Mouse (Mus musculus) MEL (cell line): ENCODE results near the gene Khnyn. TPM values are rescaled to one million over a fixed set of nuclear protein-coding genes. Genes with fewer than 3 reads are reported as not detected.

Experiments used
- DNase-seq: peaks from one replicate; pipeline ENCODE4 v3.0.0; 2011; ENCODE audit warnings: low read depth, low spot score
- H3K27ac ChIP-seq: 2 replicates; pipeline ENCODE4 v1.5.1; 2012; ENCODE audit warnings: low read depth, mild to moderate bottlenecking, control low read depth, low read length, moderate library complexity; ENCODE audit not compliant: control insufficient read depth
- H3K27me3 ChIP-seq, 2 experiments: fragments of 150-350 bp in 1 of 2; sonication (generic) in 1 of 2; 2 replicates each; pipeline ENCODE4 v1.6.1; 2012; ENCODE audit warnings: low read length in 2 of 2, mild to moderate bottlenecking in 2 of 2, improper control_type of control experiment in 1 of 2, moderate library complexity in 1 of 2; ENCODE audit not compliant: insufficient read depth in 2 of 2, control insufficient read depth in 1 of 2
- H3K36me3 ChIP-seq, 2 experiments: 2 replicates each; pipeline ENCODE4 v1.6.1; 2012 to 2014; ENCODE audit warnings: low read length in 2 of 2, improper control_type of control experiment in 1 of 2, inconsistent platforms in 1 of 2, mild to moderate bottlenecking in 1 of 2; ENCODE audit not compliant: insufficient read depth in 2 of 2, control insufficient read depth in 1 of 2
- H3K4me1 ChIP-seq, 2 experiments: fragments of 150-350 bp in 1 of 2; sonication (generic) in 1 of 2; 2 replicates each; pipeline ENCODE4 v1.6.1; 2012; ENCODE audit warnings: low read length in 2 of 2, improper control_type of control experiment in 1 of 2, mild to moderate bottlenecking in 1 of 2; ENCODE audit not compliant: insufficient read depth in 2 of 2, control insufficient read depth in 1 of 2
- H3K4me3 ChIP-seq, 2 experiments: fragments of 150-350 bp in 1 of 2; sonication (generic) in 1 of 2; 2 replicates each; pipeline ENCODE4 v1.5.1; 2012; ENCODE audit warnings: low read depth in 2 of 2, low read length in 2 of 2, mild to moderate bottlenecking in 2 of 2, moderate library complexity in 2 of 2, control low read depth in 1 of 2, improper control_type of control experiment in 1 of 2; ENCODE audit not compliant: control insufficient read depth in 1 of 2, insufficient read depth in 1 of 2
- H3K79me2 ChIP-seq: 2 replicates; pipeline ENCODE4 v1.6.1; 2012; ENCODE audit warnings: mild to moderate bottlenecking, low read length, moderate library complexity; ENCODE audit not compliant: control insufficient read depth, poor library complexity, insufficient read depth
- H3K9ac ChIP-seq: 2 replicates; pipeline ENCODE4 v1.6.1; 2012; ENCODE audit warnings: low read depth, mild to moderate bottlenecking, control low read depth, low read length, moderate library complexity; ENCODE audit not compliant: control insufficient read depth, poor library complexity, severe bottlenecking
- H3K9me3 ChIP-seq: fragments of 150-350 bp; sonication (generic); replicated peaks from 2 replicates; pipeline ENCODE4 v1.6.1; 2012; ENCODE audit warnings: mild to moderate bottlenecking, low read length, improper control_type of control experiment, moderate library complexity; ENCODE audit not compliant: insufficient read depth
- BHLHE40 ChIP-seq: IDR thresholded peaks from 2 replicates; pipeline ENCODE4 v1.6.1; 2012; ENCODE audit warnings: low read depth, mild to moderate bottlenecking, inconsistent platforms, low read length, improper control_type of control experiment, borderline replicate concordance
- E2F4 ChIP-seq: IDR thresholded peaks from 2 replicates; pipeline ENCODE4 v1.6.1; 2011; ENCODE audit warnings: low read depth, low read length, improper control_type of control experiment, borderline replicate concordance
- ELF1 ChIP-seq: IDR thresholded peaks from 2 replicates; pipeline ENCODE4 v1.6.1; 2014; ENCODE audit warnings: low read depth, mild to moderate bottlenecking, inconsistent platforms, low read length, improper control_type of control experiment, moderate library complexity
- EP300 ChIP-seq, 2 experiments: IDR thresholded peaks; 2 replicates each; pipeline ENCODE4 v1.6.1; 2011; ENCODE audit warnings: improper control_type of control experiment in 2 of 2, low read length in 2 of 2, low read depth in 1 of 2, mild to moderate bottlenecking in 1 of 2
- GABPA ChIP-seq: IDR thresholded peaks from 2 replicates; pipeline ENCODE4 v1.6.1; 2012; ENCODE audit warnings: low read depth, mild to moderate bottlenecking, inconsistent platforms, low read length, improper control_type of control experiment, moderate library complexity
- HCFC1 ChIP-seq: IDR thresholded peaks from 2 replicates; pipeline ENCODE4 v1.6.1; 2012; ENCODE audit warnings: low read depth, mild to moderate bottlenecking, inconsistent platforms, low read length, improper control_type of control experiment, moderate library complexity
- MAFK ChIP-seq: IDR thresholded peaks from 2 replicates; pipeline ENCODE4 v1.6.1; 2011; ENCODE audit warnings: low read depth, mild to moderate bottlenecking, low read length, improper control_type of control experiment, borderline replicate concordance
- MAX ChIP-seq: IDR thresholded peaks from 2 replicates; pipeline ENCODE4 v1.6.1; 2011; ENCODE audit warnings: low read length, improper control_type of control experiment
- NELFE ChIP-seq: IDR thresholded peaks from 2 replicates; pipeline ENCODE4 v1.6.1; 2011; ENCODE audit warnings: low read depth, low read length, improper control_type of control experiment
- POLR2AphosphoS5 ChIP-seq: IDR thresholded peaks from 2 replicates; pipeline ENCODE4 v1.6.1; 2012; ENCODE audit warnings: low read depth, borderline replicate concordance, mild to moderate bottlenecking, inconsistent platforms, low read length, moderate library complexity, mixed read lengths
- RCOR1 ChIP-seq: IDR thresholded peaks from 2 replicates; pipeline ENCODE4 v1.6.1; 2012; ENCODE audit warnings: low read depth, mild to moderate bottlenecking, inconsistent platforms, low read length, improper control_type of control experiment
- SIN3A ChIP-seq: IDR thresholded peaks from 2 replicates; pipeline ENCODE4 v1.6.1; 2012; ENCODE audit warnings: low read length, improper control_type of control experiment, inconsistent platforms
- TBP ChIP-seq: IDR thresholded peaks from 2 replicates; pipeline ENCODE4 v1.8.0; 2011; ENCODE audit warnings: low read depth, low read length, improper control_type of control experiment
- UBTF ChIP-seq: IDR thresholded peaks from 2 replicates; pipeline ENCODE4 v1.6.1; 2012; ENCODE audit warnings: low read depth, mild to moderate bottlenecking, inconsistent platforms, low read length, improper control_type of control experiment, moderate library complexity, borderline replicate concordance; ENCODE audit not compliant: insufficient read depth
- ZC3H11A ChIP-seq: IDR thresholded peaks from 2 replicates; pipeline ENCODE4 v1.6.1; 2012; ENCODE audit warnings: low read depth, mild to moderate bottlenecking, inconsistent platforms, low read length, improper control_type of control experiment
- ZKSCAN1 ChIP-seq: IDR thresholded peaks from 2 replicates; pipeline ENCODE4 v1.6.1; 2012; ENCODE audit warnings: low read depth, mild to moderate bottlenecking, inconsistent platforms, low read length, improper control_type of control experiment, moderate library complexity
- ZMIZ1 ChIP-seq: IDR thresholded peaks from 2 replicates; pipeline ENCODE4 v1.6.1; 2012; ENCODE audit warnings: low read depth, mild to moderate bottlenecking, inconsistent platforms, low read length, improper control_type of control experiment, moderate library complexity
- polyA plus RNA-seq, 2 experiments: library from polyadenylated mRNA; stranded (reverse) in 1 of 2; unstranded in 1 of 2; fragments of >175 nt in 1 of 2; fragments of >200 nt in 1 of 2; gene quantifications; 2 replicates each; pipeline versions ENCODE4 v1.2.1 to v1.2.4; 2012; ENCODE audit warnings: low replicate concordance in 2 of 2, low read depth in 1 of 2; ENCODE audit not compliant: insufficient read length in 2 of 2, insufficient read depth in 1 of 2, missing spikeins in 1 of 2
- total RNA-seq: library from RNA; depleted of rRNA; stranded (reverse); fragments of 300-350 nt; gene quantifications from 2 replicates; pipeline ENCODE4 v1.2.3, GENCODE M21; 2012

Khnyn gene
- total and polyA plus RNA-seq, 3 experiments, result 5.2 to 13.3 TPM; not detected in 1

DNA sequence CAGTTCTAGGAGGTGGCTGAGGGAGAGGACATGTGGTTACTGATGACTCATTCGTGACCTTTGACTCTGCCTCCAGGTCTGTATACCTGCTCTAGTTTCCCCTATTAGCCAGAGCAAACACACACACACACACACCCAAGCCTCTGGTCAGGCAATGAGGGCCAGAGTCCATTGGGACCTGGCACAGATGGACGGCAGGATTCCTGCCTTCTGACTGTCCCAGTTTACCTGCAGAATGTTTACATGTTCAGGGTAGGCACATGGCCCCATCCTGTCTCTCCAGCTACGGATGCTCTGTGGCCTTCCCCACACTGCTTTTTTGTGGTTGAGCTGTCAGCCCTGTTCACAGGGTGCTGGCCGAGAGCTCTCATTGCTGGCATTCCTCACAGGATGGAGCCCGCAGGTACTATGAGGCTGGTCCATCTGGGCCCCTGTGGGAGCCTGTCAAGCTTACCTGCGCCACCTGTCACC is 2.5 kb upstream of the Khnyn start:
- Histone ChIP-seq H3K79me2 (peaks cover 4% of the 10 kb centered on the region), H3K4me1 (peaks cover 4 to 29% of the 10 kb centered on the region in 2 experiments), H3K4me3 (no peak overlapping the region), H3K9ac (no peak overlapping the region), H3K9me3 (no peaks in the 10 kb centered on the region), H3K27me3 (no peaks in the 10 kb centered on the region), H3K27ac (no peak overlapping the region), H3K36me3 (peaks cover 0 to 10% of the 10 kb centered on the region in 2 experiments; a peak in 2 of 4 replicates)
- DNase-seq, result no peak
- TF ChIP-seq RCOR1 (no peak), POLR2AphosphoS5 (no peak), GABPA (no peak), ZC3H11A (no peak), TBP (no peak), BHLHE40 (no peak), UBTF (no peak), ELF1 (no peak)
- TF ChIP-seq, all 39 proteins: peak for 0

- peaks cover 0 to 10% of the 10 kb centered on the region in 2 experiments; a peak in 2 of 4 replicates for H3K36me3 ChIP-seq
- no peak for TF ChIP-seq NELFE
- TF ChIP-seq HCFC1, result no peak
- TF ChIP-seq SIN3A, result no peak
- TF ChIP-seq MAFK, result no peak
- TF ChIP-seq ZKSCAN1, result no peak
- TF ChIP-seq EP300 (IDR thresholded peaks at IDR 0.05; ENCODE audit: low read depth in 1 of 2, low read length in 2 of 2), result no peak
- no peak for TF ChIP-seq ZMIZ1
- TF ChIP-seq ELF1, result no peak
- TF ChIP-seq E2F4, result no peak
- TF ChIP-seq MAX, result no peak
- no peaks in the 10 kb centered on the region for H3K9me3 ChIP-seq
- no peaks in the 10 kb centered on the region for H3K27me3 ChIP-seq
- no peak overlapping the region for H3K9ac ChIP-seq
- H3K4me1 ChIP-seq, result peaks cover 4 to 29% of the 10 kb centered on the region in 2 experiments
- H3K27ac ChIP-seq, result no peak overlapping the region
- no peak for DNase-seq
- H3K4me3 ChIP-seq, result no peak overlapping the region
- peaks cover 4% of the 10 kb centered on the region for H3K79me2 ChIP-seq
These were observed 1.5 kb upstream of the Khnyn start for GRCm38 (mm10) chr14:55883149-55883661.
